Mouse (Mus musculus) liver, embryonic 13.5 days (tissue): ENCODE results near the gene Corin. TPM values are rescaled to one million over a fixed set of nuclear protein-coding genes. Genes with fewer than 3 reads are reported as not detected.

Source experiments
- ATAC-seq: fragments of 200-750 bp; cut with Nextera tagmentation; 2 replicates; pipeline ENCODE4 v1.8.0; 2017; ENCODE audit warnings: low read depth, mild to moderate bottlenecking, moderate number of reproducible peaks, moderate library complexity
- DNase-seq: peaks from one replicate; pipeline ENCODE4 v3.0.0; 2022
- H3K27ac ChIP-seq: fragments of 300-500 bp; sonication (generic); 2 replicates; pipeline ENCODE4 v1.5.1; 2015; ENCODE audit warnings: moderate library complexity, mild to moderate bottlenecking, inconsistent platforms
- H3K27me3 ChIP-seq: fragments of 300-500 bp; sonication (generic); 2 replicates; pipeline ENCODE4 v1.6.1; 2015; ENCODE audit warnings: mild to moderate bottlenecking, inconsistent platforms
- H3K36me3 ChIP-seq: fragments of 300-500 bp; sonication (generic); 2 replicates; pipeline ENCODE4 v1.6.1; 2015; ENCODE audit warnings: mild to moderate bottlenecking, inconsistent platforms
- H3K4me1 ChIP-seq: fragments of 300-500 bp; sonication (generic); replicated peaks from 2 replicates; pipeline ENCODE4 v1.6.1; 2015; ENCODE audit warnings: inconsistent platforms
- H3K4me2 ChIP-seq: fragments of 300-500 bp; sonication (generic); 2 replicates; pipeline ENCODE4 v1.6.1; 2015; ENCODE audit warnings: inconsistent platforms, mild to moderate bottlenecking, moderate library complexity
- H3K4me3 ChIP-seq: fragments of 300-500 bp; sonication (generic); replicated peaks from 2 replicates; pipeline ENCODE4 v1.5.1; 2015; ENCODE audit warnings: mild to moderate bottlenecking, inconsistent platforms
- H3K9ac ChIP-seq: fragments of 300-500 bp; sonication (generic); 2 replicates; pipeline ENCODE4 v1.6.1; 2015; ENCODE audit warnings: mild to moderate bottlenecking, inconsistent platforms
- H3K9me3 ChIP-seq: fragments of 300-500 bp; sonication (generic); replicated peaks from 2 replicates; pipeline ENCODE4 v1.6.1; 2016; ENCODE audit warnings: inconsistent platforms
- WGBS: fragments of 180-500 bp; shearing (Covaris S2); methylation state at CpG from one replicate; pipeline ENCODE4 v1.1.7; 2015; ENCODE audit not compliant: insufficient replicate concordance; 5-methylcytosine and 5-hydroxymethylcytosine counted together
- polyA plus RNA-seq: library from polyadenylated mRNA; unstranded; fragments of >200 nt; fragmentation: Nextera tagmentation; extraction: Ambion mirVana; gene quantifications from 2 replicates; pipeline ENCODE4 v1.2.1, GENCODE M21; 2015

Corin gene
- polyA plus RNA-seq, 1 experiment from 2014 or later = 0.22 TPM

- H3K4me3 ChIP-seq = no peak overlapping the region
- no peak overlapping the region for H3K4me2 ChIP-seq
- H3K27me3 ChIP-seq = no peaks in the 10 kb centered on the region
- peaks cover 13% of the 10 kb centered on the region; the same call in 1 of the 2 replicates for H3K36me3 ChIP-seq
- no peak for DNase-seq
- no peak overlapping the region for H3K27ac ChIP-seq
- WGBS = 73% methylated on average over 10 of the region's 10 CpGs
- no peak for ATAC-seq
- H3K4me1 ChIP-seq = no peaks in the 10 kb centered on the region
- H3K9me3 ChIP-seq = no peaks in the 10 kb centered on the region
- no peak overlapping the region for H3K9ac ChIP-seq
Observed at GRCm38 (mm10) chr5:72298418-72299104, 205.7 kb downstream of the Corin start.

- no peak for DNase-seq
- H3K4me1 ChIP-seq = no peaks in the 10 kb centered on the region
- H3K27me3 ChIP-seq = no peaks in the 10 kb centered on the region
- H3K36me3 ChIP-seq = peaks cover 31% of the 10 kb centered on the region
- H3K9me3 ChIP-seq = no peaks in the 10 kb centered on the region
- H3K9ac ChIP-seq = no peak overlapping the region
- H3K4me2 ChIP-seq = no peak overlapping the region
- no peak overlapping the region for H3K27ac ChIP-seq
- no peak overlapping the region for H3K4me3 ChIP-seq
- ATAC-seq = no peak
- WGBS = 70% methylated on average over 3 of the region's 3 CpGs
Observed at GRCm38 (mm10) chr5:72285077-72285476, 219.2 kb downstream of the Corin start.

- 62% methylated on average over 2 of the region's 2 CpGs for WGBS
- no peak overlapping the region for H3K4me2 ChIP-seq
- H3K36me3 ChIP-seq = peaks cover 26% of the 10 kb centered on the region
- H3K9ac ChIP-seq = no peak overlapping the region
- H3K9me3 ChIP-seq = no peaks in the 10 kb centered on the region
- no peaks in the 10 kb centered on the region for H3K4me1 ChIP-seq
- H3K27ac ChIP-seq = no peak overlapping the region
- ATAC-seq (no peak), DNase-seq (no peak)
- H3K4me3 ChIP-seq = no peak overlapping the region
- H3K27me3 ChIP-seq = no peaks in the 10 kb centered on the region
Observed at GRCm38 (mm10) chr5:72282907-72283306, 221.4 kb downstream of the Corin start.

- H3K27me3 ChIP-seq = no peaks in the 10 kb centered on the region
- peaks cover 15% of the 10 kb centered on the region for H3K4me1 ChIP-seq
- ATAC-seq (no peak), DNase-seq (no peak)
- WGBS = 45% methylated on average over 8 of the region's 8 CpGs
- H3K9ac ChIP-seq = no peak overlapping the region
- no peak overlapping the region for H3K4me3 ChIP-seq
- no peaks in the 10 kb centered on the region for H3K9me3 ChIP-seq
- peaks cover 17% of the 10 kb centered on the region; the same call in 1 of the 2 replicates for H3K36me3 ChIP-seq
- no peak overlapping the region for H3K4me2 ChIP-seq
- H3K27ac ChIP-seq = no peak overlapping the region
Observed at GRCm38 (mm10) chr5:72269652-72270051, 234.6 kb downstream of the Corin start.

GRCm38 (mm10) chr5:72269204-72269603, 235.1 kb downstream of the Corin start:
- DNase-seq = no peak
- H3K36me3 ChIP-seq = peaks cover 17% of the 10 kb centered on the region; the same call in 1 of the 2 replicates
- no peak overlapping the region for H3K27ac ChIP-seq
- 77% methylated on average over 10 of the region's 10 CpGs for WGBS
- H3K4me2 ChIP-seq = no peak overlapping the region
- H3K9me3 ChIP-seq = no peaks in the 10 kb centered on the region
- H3K27me3 ChIP-seq = no peaks in the 10 kb centered on the region
- H3K9ac ChIP-seq = no peak overlapping the region
- H3K4me3 ChIP-seq = no peak overlapping the region
- no peak for ATAC-seq
- peaks cover 15% of the 10 kb centered on the region for H3K4me1 ChIP-seq

- Histone ChIP-seq H3K27ac (no peak overlapping the region), H3K4me1 (peaks cover 15% of the 10 kb centered on the region), H3K27me3 (no peaks in the 10 kb centered on the region), H3K4me3 (no peak overlapping the region), H3K9ac (no peak overlapping the region), H3K4me2 (no peak overlapping the region), H3K36me3 (peaks cover 21% of the 10 kb centered on the region; the same call in 1 of the 2 replicates), H3K9me3 (no peaks in the 10 kb centered on the region)
- WGBS = 68% methylated on average over 7 of the region's 7 CpGs
- no peak for ATAC-seq
- DNase-seq = no peak
Observed at GRCm38 (mm10) chr5:72266955-72267535, 237.2 kb downstream of the Corin start.

GRCm38 (mm10) chr5:72264195-72264751, 240.0 kb downstream of the Corin start:
- H3K9me3 ChIP-seq = no peaks in the 10 kb centered on the region
- peaks cover 18% of the 10 kb centered on the region for H3K4me1 ChIP-seq
- 71% methylated on average over 15 of the region's 15 CpGs for WGBS
- no peak overlapping the region for H3K9ac ChIP-seq
- peaks cover 26% of the 10 kb centered on the region for H3K36me3 ChIP-seq
- no peak overlapping the region for H3K27ac ChIP-seq
- H3K4me2 ChIP-seq = no peak overlapping the region
- DNase-seq = no peak
- no peaks in the 10 kb centered on the region for H3K27me3 ChIP-seq
- no peak overlapping the region for H3K4me3 ChIP-seq
- ATAC-seq = no peak

GRCm38 (mm10) chr5:72261802-72262324, 242.4 kb downstream of the Corin start:
- H3K9me3 ChIP-seq = no peaks in the 10 kb centered on the region
- H3K4me1 ChIP-seq = peaks cover 31% of the 10 kb centered on the region
- H3K9ac ChIP-seq = no peak overlapping the region
- no peaks in the 10 kb centered on the region for H3K27me3 ChIP-seq
- DNase-seq (no peak), ATAC-seq (no peak)
- no peak overlapping the region for H3K27ac ChIP-seq
- H3K4me2 ChIP-seq = no peak overlapping the region
- peaks cover 15% of the 10 kb centered on the region for H3K36me3 ChIP-seq
- no peak overlapping the region for H3K4me3 ChIP-seq
- WGBS = 69% methylated on average over 3 of the region's 3 CpGs

- Histone ChIP-seq H3K9me3 (no peaks in the 10 kb centered on the region), H3K4me3 (no peak overlapping the region), H3K4me2 (no peak overlapping the region), H3K9ac (no peak overlapping the region), H3K27ac (0 out of 2 replicates have a peak overlapping the region, but pooled peaks have one; percentile 2), H3K36me3 (peaks cover 18% of the 10 kb centered on the region), H3K4me1 (peaks cover 36% of the 10 kb centered on the region), H3K27me3 (no peaks in the 10 kb centered on the region)
- no peak for DNase-seq
- WGBS = 75% methylated on average over 3 of the region's 3 CpGs
- ATAC-seq = no peak
Observed at GRCm38 (mm10) chr5:72259298-72259621, 245.0 kb downstream of the Corin start.

GRCm38 (mm10) chr5:72258409-72259297, 245.6 kb downstream of the Corin start:
- no peak overlapping the region for H3K4me3 ChIP-seq
- peak; percentile 56 for ATAC-seq
- no peak for DNase-seq
- WGBS = 72% methylated on average over 17 of the region's 17 CpGs
- no peak overlapping the region for H3K9ac ChIP-seq
- 0 out of 2 replicates have a peak overlapping the region, but pooled peaks have one; percentile 20 for H3K27ac ChIP-seq
- no peaks in the 10 kb centered on the region for H3K27me3 ChIP-seq
- peaks cover 36% of the 10 kb centered on the region for H3K4me1 ChIP-seq
- peaks cover 16% of the 10 kb centered on the region; the same call in 1 of the 2 replicates for H3K36me3 ChIP-seq
- no peak overlapping the region for H3K4me2 ChIP-seq
- H3K9me3 ChIP-seq = no peaks in the 10 kb centered on the region

GRCm38 (mm10) chr5:72257084-72257483, 247.2 kb downstream of the Corin start:
- H3K4me3 ChIP-seq = no peak overlapping the region
- H3K4me2 ChIP-seq = no peak overlapping the region
- no peaks in the 10 kb centered on the region for H3K9me3 ChIP-seq
- ATAC-seq (no peak), DNase-seq (no peak)
- no peak overlapping the region for H3K9ac ChIP-seq
- H3K4me1 ChIP-seq = peaks cover 36% of the 10 kb centered on the region
- H3K36me3 ChIP-seq = peaks cover 16% of the 10 kb centered on the region; the same call in 1 of the 2 replicates
- no peak overlapping the region for H3K27ac ChIP-seq
- WGBS = 86% methylated on average over 10 of the region's 10 CpGs
- H3K27me3 ChIP-seq = no peaks in the 10 kb centered on the region
